Mouse (Mus musculus): ENCODE results near the gene Acot8. TPM values are rescaled to one million over a fixed set of nuclear protein-coding genes. Genes with fewer than 3 reads are reported as not detected.

Acot8 gene
- polyA plus RNA-seq, 1 experiment from 2014 or later, result 43.8 TPM

DNA sequence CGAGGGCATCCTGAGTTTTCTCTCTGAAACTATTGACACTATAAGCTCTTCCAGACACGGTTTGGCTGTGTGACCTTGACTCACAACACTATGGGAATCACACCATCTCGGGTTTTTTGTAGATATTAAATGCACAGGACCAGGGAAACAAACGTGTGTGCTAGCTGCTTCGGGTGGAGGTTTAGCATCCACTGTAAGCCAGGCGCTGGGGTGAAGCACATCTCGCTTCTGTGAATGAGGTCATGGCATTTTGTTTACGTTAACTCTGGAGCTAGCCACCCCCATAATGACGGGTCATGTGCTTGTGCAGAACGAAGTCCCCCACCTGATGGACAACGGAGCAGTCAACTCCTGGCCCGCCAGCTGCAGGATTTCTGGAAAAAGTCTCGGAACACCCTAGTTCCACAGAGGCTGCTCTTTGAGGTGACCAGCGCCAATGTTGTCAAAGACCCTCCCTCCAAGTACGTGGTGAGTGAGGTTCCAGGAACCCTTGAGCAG is 18.2 kb downstream of the Acot8 start:
- H3K9me3 ChIP-seq (ENCODE audit: control insufficient read depth, low read length), result no peaks in the 10 kb centered on the region
- H3K27ac ChIP-seq (replicated peaks), result peak overlapping the region; percentile 95
- peak; percentile 38 for DNase-seq (ENCODE audit: low spot score)
- peak overlapping the region; percentile 74 for H3K4me3 ChIP-seq (ENCODE audit: low read depth, low read length)
- H3K4me1 ChIP-seq (replicated peaks; ENCODE audit: control insufficient read depth, insufficient read depth), result 0 out of 2 replicates have a peak, but pooled peaks cover 3% of the 10 kb centered on the region
- ATAC-seq (ENCODE audit: low FRiP score, low TSS enrichment), result peak; percentile 18
- no peak for TF ChIP-seq CTCF (IDR thresholded peaks at IDR 0.05; ENCODE audit: low read depth)
- no peak for TF ChIP-seq EP300 (optimal IDR thresholded peaks at IDR 0.05)
- no peaks in the 10 kb centered on the region; the same call in 1 of the 2 replicates for H3K36me3 ChIP-seq (ENCODE audit: control insufficient read depth, insufficient read depth, low read length)
- peak overlapping the region; percentile 90 for H3K4me2 ChIP-seq (replicated peaks; ENCODE audit: low read depth)
- H3K27me3 ChIP-seq (ENCODE audit: control insufficient read depth, insufficient read depth, low read length), result no peaks in the 10 kb centered on the region
- peak overlapping the region; percentile 79 for H3K9ac ChIP-seq (ENCODE audit: low read length)
- 9% methylated on average over 15 of the region's 15 CpGs for WGBS

GRCm38 (mm10) chr2:164785481-164786387 is 18.9 kb downstream of the Acot8 start, which contains the start of gene Snx21:
Gene Snx21, plus strand, starts transcription at chr2:164785823.
- under 1% methylated on average over 66 of the region's 89 CpGs for WGBS

DNA sequence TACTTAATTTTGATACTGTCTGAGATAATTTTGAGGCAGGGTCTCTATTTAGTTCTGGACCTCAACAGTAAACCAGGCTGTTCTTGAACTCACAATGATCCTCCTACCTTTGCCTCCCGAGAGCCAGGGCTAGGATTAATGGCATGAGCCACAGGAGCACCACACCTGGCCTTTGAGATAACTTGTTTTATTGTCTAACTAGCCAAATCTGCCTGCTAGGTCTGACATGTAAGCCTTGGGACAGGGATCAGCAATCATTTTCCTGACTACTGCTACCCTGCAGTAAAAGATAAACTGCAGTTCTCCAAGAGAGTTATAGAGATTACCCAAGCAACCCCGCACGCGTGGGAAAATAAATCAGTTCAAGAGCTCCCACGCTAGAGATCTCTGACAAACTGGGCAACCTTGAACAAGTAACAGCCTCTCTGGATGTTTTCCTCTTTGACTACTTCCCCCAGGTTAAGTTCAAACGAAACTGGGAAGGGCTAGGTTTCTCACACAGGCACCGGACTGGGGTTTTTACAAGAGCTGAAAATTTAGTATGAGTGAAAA is 19.7 kb downstream of the Acot8 start:
- no peak for DNase-seq (ENCODE audit: low spot score)
- ATAC-seq (ENCODE audit: low FRiP score, low TSS enrichment), result no peak
- TF ChIP-seq EP300 (optimal IDR thresholded peaks at IDR 0.05) (no peak), CTCF (IDR thresholded peaks at IDR 0.05; ENCODE audit: low read depth) (no peak)
- 6% methylated on average over 7 of the region's 7 CpGs for WGBS
- Histone ChIP-seq H3K4me2 (replicated peaks; ENCODE audit: low read depth) (peak overlapping the region; percentile 90), H3K36me3 (ENCODE audit: control insufficient read depth, insufficient read depth, low read length) (no peaks in the 10 kb centered on the region; the same call in 1 of the 2 replicates), H3K9ac (ENCODE audit: low read length) (peak overlapping the region; percentile 79; the same call in 1 of the 2 replicates), H3K27ac (replicated peaks) (peak overlapping the region; percentile 95), H3K4me1 (replicated peaks; ENCODE audit: control insufficient read depth, insufficient read depth) (0 out of 2 replicates have a peak, but pooled peaks cover 3% of the 10 kb centered on the region), H3K9me3 (ENCODE audit: control insufficient read depth, low read length) (no peaks in the 10 kb centered on the region), H3K4me3 (ENCODE audit: low read depth, low read length) (peak overlapping the region; percentile 74), H3K27me3 (ENCODE audit: control insufficient read depth, insufficient read depth, low read length) (no peaks in the 10 kb centered on the region)

More at GRCm38 (mm10) chr2:164785481-164786387, 18.9 kb downstream of the Acot8 start, which contains the start of gene Snx21:
- no peak for TF ChIP-seq EP300 (optimal IDR thresholded peaks at IDR 0.05)
- peak; percentile 76 for TF ChIP-seq CTCF (IDR thresholded peaks at IDR 0.05; ENCODE audit: low read depth)
- peak within 1 kb of the TSS; percentile 90 for H3K4me2 ChIP-seq (replicated peaks; ENCODE audit: low read depth)
- no peaks in the 10 kb centered on the region; the same call in 1 of the 2 replicates for H3K36me3 ChIP-seq (ENCODE audit: control insufficient read depth, insufficient read depth, low read length)
- peak within 1 kb of the TSS; percentile 79 for H3K9ac ChIP-seq (ENCODE audit: low read length)
- H3K9me3 ChIP-seq (ENCODE audit: control insufficient read depth, low read length), result no peaks in the 10 kb centered on the region
- no peaks in the 10 kb centered on the region for H3K27me3 ChIP-seq (ENCODE audit: control insufficient read depth, insufficient read depth, low read length)
- ATAC-seq (ENCODE audit: low FRiP score, low TSS enrichment) (peak; percentile 90), DNase-seq (ENCODE audit: low spot score) (peak; percentile 92)
- H3K4me3 ChIP-seq (ENCODE audit: low read depth, low read length), result peak within 1 kb of the TSS; percentile 74
- H3K4me1 ChIP-seq (replicated peaks; ENCODE audit: control insufficient read depth, insufficient read depth), result 0 out of 2 replicates have a peak, but pooled peaks cover 3% of the 10 kb centered on the region
- H3K27ac ChIP-seq (replicated peaks), result peak within 1 kb of the TSS; percentile 95

DNA sequence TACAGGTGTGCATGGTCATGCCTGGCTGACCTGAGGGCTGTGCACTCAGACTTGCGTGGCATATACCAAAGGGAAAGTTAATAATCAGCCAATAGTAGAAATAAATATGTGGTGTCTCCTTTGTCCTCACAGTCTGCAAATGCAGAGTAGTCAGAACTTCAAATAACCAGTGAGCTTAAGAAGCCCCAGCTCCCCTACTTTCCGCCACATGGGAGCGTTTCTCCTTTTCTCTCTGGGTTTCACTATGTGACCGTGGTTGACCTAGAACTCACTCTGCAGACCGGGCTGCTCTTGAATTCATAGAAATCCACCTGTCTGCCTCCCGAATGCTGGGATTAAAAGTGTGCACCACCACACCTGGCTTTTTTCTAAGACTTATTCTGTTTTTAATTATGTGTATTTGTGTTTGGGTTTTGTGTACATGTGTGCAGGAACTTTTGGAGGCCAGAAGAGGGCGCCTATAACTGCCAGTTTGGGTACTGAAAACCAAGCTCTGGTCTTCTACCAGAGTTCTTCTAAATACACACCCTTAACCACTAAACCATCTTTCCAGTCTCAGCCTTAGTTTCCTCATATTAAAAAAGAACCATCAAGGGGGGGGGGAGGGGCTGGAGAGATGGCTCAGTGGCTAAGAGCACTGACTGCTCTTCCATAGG is 20.6 kb downstream of the Acot8 start:
- TF ChIP-seq CTCF (IDR thresholded peaks at IDR 0.05; ENCODE audit: low read depth) (peak; percentile 55), EP300 (optimal IDR thresholded peaks at IDR 0.05) (no peak)
- H3K4me1 ChIP-seq (replicated peaks; ENCODE audit: control insufficient read depth, insufficient read depth), result 0 out of 2 replicates have a peak, but pooled peaks cover 3% of the 10 kb centered on the region
- no peak overlapping the region for H3K4me3 ChIP-seq (ENCODE audit: low read depth, low read length)
- no peak overlapping the region for H3K4me2 ChIP-seq (replicated peaks; ENCODE audit: low read depth)
- H3K9me3 ChIP-seq (ENCODE audit: control insufficient read depth, low read length), result no peaks in the 10 kb centered on the region
- DNase-seq (ENCODE audit: low spot score) (no peak), ATAC-seq (ENCODE audit: low FRiP score, low TSS enrichment) (no peak)
- no peak overlapping the region for H3K9ac ChIP-seq (ENCODE audit: low read length)
- no peaks in the 10 kb centered on the region for H3K36me3 ChIP-seq (ENCODE audit: control insufficient read depth, insufficient read depth, low read length)
- WGBS, result 71% methylated on average over 7 of the region's 7 CpGs
- H3K27ac ChIP-seq (replicated peaks), result no peak overlapping the region
- no peaks in the 10 kb centered on the region for H3K27me3 ChIP-seq (ENCODE audit: control insufficient read depth, insufficient read depth, low read length)

DNA sequence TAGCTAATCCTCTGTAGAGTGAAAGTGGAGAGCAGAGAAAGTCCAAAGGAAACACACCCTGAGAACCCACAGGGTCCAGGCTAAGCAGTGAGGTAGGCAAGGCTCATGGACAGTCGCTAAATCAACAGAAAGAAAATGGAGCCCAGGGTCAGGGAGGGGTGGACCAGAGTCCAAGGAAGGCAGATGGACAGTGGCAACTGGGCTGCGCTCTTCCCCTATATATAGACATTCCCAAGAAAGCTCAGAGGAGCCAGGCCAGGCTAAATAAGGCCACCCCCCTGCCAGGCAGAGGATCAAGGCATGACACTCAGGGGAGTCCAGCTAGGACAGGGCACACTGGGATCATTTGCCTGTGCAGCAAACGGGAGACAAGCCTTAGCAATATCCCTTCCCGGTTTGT is 22.8 kb downstream of the Acot8 start:
- Histone ChIP-seq H3K27ac (replicated peaks) (no peak overlapping the region), H3K36me3 (ENCODE audit: control insufficient read depth, insufficient read depth, low read length) (no peaks in the 10 kb centered on the region), H3K4me3 (ENCODE audit: low read depth, low read length) (no peak overlapping the region), H3K4me2 (replicated peaks; ENCODE audit: low read depth) (no peak overlapping the region), H3K4me1 (replicated peaks; ENCODE audit: control insufficient read depth, insufficient read depth) (0 out of 2 replicates have a peak, but pooled peaks cover 3% of the 10 kb centered on the region), H3K9me3 (ENCODE audit: control insufficient read depth, low read length) (no peaks in the 10 kb centered on the region), H3K9ac (ENCODE audit: low read length) (no peak overlapping the region), H3K27me3 (ENCODE audit: control insufficient read depth, insufficient read depth, low read length) (no peaks in the 10 kb centered on the region)
- no peak for TF ChIP-seq CTCF (IDR thresholded peaks at IDR 0.05; ENCODE audit: low read depth)
- TF ChIP-seq EP300 (optimal IDR thresholded peaks at IDR 0.05), result no peak
- ATAC-seq (ENCODE audit: low FRiP score, low TSS enrichment) (no peak), DNase-seq (ENCODE audit: low spot score) (no peak)
- 68% methylated on average over 4 of the region's 4 CpGs for WGBS
